Mouse (Mus musculus): Measurements from ENCODE around the gene Rnase4.

Rnase4 gene

GRCm38 (mm10) chr14:51088970-51089673 lies 1.8 kb upstream of the Rnase4 start:
- DNase-seq, result peak; percentile 91 to 94

- DNase-seq, result no peak
These were observed 1.2 kb upstream of the Rnase4 start for GRCm38 (mm10) chr14:51089674-51090076.

DNA sequence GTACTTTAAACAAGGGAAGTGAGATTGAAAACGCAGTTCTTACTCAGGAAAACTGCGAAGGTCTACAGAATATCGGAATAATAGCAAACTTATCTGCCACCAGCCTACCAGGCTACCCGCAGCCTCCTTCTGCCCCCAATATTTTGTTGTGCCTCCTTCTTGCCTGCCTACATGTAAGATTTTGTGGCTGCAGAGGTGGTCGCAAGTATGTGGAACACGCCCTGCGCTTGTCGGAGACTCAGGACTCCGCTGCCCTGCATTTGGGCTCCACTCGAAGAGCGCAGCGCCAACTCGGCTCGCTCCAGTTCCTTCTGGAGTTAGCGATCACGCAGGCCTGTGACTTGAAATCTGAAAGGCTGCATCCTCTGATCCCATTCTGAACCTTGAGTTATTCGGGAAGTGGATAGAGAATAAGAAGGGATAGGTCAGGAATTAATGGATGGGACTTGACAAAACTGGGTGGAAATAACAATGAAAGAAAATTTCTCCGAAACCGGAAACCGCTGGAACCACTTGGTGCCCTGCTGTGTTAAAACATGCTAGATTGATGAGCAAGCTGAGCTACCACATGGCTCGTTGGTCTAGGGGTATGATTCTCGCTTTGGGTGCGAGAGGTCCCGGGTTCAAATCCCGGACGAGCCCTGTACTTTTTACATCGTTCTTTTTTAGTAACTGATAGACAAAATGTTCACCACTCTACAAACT lies 648 bp upstream of the Rnase4 start:
- peak; percentile 68 to 85 for DNase-seq

DNA sequence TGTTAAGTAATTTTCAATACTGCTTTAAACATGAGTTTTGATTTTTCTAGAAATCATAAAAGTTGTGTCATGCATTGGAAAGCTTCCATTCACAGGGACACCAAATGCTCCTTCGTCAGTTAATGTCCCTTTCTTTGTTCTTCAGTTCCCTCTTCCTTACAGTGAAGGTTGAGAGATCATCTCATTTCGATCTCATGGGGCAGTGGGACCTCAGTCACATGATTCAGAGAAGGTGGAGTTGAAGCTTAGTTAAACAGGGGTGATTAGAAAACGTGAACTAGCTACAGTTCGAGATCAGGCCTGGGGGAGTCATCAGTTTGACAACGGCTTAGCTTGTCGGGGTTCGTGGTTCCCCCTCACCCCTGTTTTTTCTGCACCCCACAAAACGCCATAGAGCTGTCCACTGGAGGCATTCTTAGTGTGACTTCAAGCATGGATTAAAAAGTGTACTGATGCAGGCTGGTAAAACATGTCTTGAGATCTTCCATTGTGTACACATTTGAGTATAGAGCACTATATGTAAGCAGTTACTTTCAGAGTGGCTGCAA lies 1.3 kb downstream of the Rnase4 start:
- DNase-seq, result no peak

DNA sequence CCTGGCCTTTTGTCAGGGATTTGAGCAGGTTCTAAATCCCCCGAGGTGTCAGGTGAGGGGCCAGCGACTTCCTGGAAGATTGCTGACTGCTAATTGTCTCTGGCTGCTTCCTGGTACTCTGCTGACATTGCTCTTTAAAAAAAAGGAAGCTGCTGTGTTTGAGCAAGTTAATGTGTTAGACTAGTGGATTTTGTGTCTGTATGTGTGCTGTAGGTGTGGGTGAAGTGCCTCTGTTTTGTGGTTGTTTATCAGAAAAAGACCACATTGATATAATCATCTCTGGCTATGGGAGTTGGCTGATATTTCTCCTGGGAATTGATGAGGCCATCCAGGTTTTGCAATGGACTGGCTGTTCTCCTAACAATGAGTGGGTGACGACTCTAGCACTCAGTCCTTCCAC lies 2.6 kb downstream of the Rnase4 start:
- no peak for DNase-seq

DNA sequence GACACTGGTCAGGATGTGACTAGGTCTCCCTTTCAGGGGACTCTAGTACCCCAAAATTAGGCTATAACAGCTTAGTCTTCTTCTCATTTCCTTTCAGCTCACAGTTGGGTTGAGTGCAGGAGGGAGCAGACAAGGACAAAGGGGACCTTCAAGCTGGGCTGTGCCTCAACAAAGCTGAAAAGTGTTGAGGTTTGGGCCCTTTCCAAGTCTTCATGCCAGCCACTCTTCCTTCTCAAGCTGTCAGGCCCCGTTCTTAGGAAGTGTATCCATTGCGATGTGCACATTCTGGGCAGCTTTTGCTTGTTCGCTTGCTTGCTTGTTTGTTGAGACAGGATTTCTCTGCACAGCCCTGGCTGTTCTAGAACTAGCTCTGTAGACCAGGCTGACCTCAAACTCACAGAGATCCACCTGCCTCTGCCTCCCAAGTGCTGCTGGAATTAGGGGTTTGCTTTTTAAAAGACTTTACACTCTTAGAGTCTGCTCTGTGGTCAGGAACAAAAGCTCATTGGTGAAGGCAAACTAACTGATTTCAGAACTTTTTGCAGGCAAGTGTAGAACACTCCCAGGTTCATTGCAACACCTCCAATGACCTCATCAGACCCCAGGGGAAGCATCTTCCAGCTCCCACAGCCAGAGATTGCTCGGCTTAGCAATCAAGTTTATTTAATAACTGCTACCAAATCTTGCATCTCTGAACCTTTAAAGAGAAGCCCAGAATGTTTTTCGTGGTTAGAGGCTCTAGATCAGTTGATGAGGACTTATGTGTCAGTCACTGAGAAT lies 3.4 kb downstream of the Rnase4 start:
- DNase-seq, result no peak

- no peak for DNase-seq
These were observed 4.0 kb downstream of the Rnase4 start for GRCm38 (mm10) chr14:51094921-51095320.

DNA sequence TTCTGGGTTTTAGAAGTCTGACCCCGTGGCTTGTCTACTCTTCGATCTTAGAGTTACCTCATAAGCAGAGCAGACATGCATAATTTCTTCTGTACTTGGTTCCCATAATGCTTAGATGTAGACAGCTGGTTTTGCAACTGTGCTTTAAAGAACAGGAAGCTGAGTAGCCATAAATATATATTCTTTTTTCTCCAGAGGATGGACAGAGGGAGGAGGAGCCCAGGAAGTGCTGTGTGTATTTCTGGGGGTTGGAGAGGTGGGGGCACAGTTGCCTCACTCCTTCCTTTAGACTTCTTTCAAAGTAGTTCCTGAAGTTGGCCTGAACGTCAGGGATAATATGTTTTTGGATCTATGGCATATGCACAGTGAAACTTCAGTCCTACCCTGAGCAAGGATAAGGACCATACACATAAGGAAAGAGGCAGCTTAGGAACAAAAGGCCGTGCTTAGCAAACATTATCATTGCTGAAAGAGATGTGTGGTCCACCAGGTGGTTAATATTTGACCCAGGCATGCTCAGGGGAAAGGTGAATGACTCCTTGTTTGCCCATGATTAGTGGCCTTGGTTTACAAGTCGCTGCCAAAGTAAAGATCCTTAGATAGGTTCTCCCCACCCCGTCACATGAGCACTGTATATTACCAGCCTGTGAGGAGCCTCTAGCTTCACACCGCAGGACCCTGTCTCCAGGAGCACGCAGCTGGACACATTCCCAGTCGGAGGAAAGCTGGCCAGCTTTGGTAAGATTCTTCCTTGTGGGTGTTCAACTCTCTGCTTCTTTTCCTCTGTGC lies 5.1 kb downstream of the Rnase4 start:
- DNase-seq, result no peak

DNA sequence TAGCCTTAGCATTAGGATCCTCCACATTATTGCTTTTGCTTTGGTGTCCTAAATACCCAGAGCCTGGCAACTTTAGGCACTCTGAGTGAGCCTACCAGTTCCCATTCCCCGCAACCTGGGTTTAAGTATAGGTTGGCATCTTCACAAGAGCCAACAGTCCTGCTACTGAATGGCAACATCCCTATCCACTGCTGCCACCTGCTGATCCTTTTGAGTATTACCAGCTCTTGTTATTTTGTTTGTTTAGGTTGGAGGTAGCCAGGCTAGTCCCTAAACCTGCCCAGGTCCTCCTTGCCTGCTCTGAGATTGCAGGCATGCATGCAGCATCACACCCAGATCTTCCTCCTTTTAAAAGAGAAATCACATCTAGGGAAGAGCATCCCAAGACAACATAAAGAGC lies 7.4 kb downstream of the Rnase4 start:
- peak; percentile 21 to 75 for DNase-seq

DNA sequence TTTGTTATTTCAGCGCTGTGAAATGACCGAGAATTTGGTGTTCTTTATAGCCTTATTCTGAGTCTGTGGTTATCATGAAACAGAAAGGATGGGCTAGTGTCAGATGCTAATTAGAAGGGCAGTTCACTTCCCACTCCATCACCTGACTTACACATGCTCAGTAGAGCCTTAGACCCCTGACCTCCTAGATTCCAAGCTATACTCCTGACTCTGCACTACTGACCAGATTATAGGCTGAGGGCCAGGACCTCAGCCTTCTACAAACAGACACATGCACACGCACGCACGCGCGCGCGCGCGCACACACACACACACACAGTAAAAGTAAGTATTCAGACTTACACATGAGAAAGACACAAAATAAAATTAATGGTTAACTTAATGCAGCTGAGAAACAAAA lies 8.0 kb downstream of the Rnase4 start:
- no peak for DNase-seq

DNA sequence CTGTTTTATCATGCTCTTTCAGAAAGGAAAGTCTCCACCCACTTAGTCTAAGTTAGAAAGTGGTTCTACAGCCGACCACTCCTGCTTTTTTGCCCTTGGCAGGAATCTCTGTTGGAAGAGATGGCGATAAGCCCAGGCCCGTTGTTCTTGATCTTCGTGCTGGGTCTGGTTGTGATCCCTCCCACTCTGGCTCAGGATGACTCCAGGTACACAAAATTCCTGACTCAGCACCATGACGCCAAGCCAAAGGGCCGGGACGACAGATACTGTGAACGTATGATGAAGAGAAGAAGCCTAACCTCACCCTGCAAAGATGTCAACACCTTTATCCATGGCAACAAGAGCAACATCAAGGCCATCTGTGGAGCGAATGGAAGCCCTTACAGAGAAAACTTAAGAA lies 10.4 kb downstream of the Rnase4 start:
- no peak for DNase-seq

- peak; percentile 63 to 82 for DNase-seq
These were observed 12.3 kb downstream of the Rnase4 start for GRCm38 (mm10) chr14:51103217-51103616.

DNA sequence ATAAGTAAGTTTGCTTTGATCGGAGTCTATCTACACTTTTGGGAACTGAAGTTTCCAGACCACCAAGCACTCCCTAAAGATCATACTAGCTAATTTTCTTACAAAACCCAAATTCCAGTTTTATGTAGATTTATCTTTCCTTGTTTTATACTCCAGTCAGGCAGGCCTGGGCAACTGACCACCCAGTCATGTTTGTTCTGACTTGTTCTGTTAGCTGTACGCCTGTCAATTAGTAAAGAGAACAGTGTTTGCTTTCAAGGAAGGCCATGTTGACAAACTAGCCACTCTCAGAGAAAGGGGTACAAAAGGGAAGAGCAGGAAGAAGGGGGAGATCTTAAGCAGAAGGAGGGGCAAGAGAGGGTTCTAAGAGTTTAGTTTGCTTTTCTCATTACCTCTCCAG lies 13.5 kb downstream of the Rnase4 start:
- no peak for DNase-seq

GRCm38 (mm10) chr14:51106449-51106967 lies 15.6 kb downstream of the Rnase4 start:
- no peak for DNase-seq

- no peak for DNase-seq
These were observed 21.1 kb downstream of the Rnase4 start for GRCm38 (mm10) chr14:51111966-51112365.

GRCm38 (mm10) chr14:51113476-51113875 lies 22.6 kb downstream of the Rnase4 start:
- no peak for DNase-seq

- DNase-seq, result no peak
These were observed 23.2 kb downstream of the Rnase4 start, which contains the start of gene Eddm3b for GRCm38 (mm10) chr14:51113916-51114560. Gene Eddm3b (plus strand): TSS chr14:51114426.

DNA sequence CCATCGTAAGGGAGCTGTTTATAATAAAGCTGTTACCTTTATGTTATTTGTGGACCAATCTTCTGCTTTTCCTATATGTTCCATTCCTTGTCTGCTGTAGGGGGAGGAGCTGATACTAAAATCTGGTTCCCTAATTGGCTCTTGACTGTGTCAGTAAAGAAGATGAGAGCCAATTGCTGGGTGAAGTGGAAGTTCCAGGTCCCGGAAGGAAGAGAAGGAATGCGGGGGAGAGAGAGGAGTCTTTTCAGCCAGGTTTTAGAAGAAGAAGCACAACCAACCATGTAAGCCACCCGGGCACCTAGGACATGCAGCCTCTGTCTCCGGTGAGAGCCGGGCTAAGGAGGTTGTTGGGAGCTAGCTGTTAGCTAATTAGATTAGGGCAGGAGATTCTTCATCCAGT lies 34.8 kb downstream of the Rnase4 start:
- DNase-seq, result no peak

GRCm38 (mm10) chr14:51127648-51128258 lies 36.9 kb downstream of the Rnase4 start:
- peak; percentile 53 to 54 for DNase-seq

DNA sequence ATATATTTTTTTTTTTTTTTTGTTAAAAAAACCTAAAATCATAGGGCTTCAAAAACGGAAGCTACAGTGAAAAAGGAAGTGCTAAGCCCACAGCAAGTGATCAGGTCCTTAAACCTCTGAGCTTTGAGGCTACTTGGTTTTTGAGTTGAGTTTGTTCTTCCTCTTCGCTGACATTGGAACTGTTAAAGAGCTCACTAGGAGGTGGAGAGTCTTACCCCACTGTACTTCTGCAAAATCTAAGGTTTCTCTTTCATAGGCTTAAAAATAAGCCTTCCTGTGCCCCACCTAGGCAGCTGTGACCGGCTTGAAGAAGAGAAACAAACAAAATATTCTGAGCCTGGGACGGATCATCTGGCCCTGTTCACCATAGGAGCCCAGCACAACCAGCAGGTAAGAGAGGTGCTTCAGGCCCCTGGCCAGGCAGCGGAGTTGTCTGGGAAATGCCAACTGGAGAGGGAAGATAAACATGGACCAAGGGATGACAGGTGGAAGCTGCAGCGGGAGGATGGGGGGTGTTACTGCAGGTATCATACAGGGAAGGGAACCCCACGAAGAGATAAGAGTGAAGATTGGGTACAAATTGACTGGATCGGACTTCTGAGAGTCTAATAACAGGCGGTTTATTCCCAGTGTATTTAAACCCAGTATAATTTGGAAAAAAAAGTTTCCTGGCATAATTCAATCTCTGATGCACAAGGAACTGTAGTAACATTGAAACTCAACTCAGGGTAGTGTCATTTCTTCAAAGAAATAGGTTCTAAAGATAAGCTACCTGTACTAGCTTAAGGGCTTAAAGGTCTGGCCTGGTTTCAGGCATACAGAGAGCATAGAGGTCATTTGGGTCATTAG lies 38.1 kb downstream of the Rnase4 start:
- DNase-seq, result peak; percentile 39 to 51
